Mouse (Mus musculus): Measurements from ENCODE around the gene Aurka.
A peak's percentile ranks its signal among the peaks of the same experiment; 100 is the strongest.

The Aurka gene

DNA sequence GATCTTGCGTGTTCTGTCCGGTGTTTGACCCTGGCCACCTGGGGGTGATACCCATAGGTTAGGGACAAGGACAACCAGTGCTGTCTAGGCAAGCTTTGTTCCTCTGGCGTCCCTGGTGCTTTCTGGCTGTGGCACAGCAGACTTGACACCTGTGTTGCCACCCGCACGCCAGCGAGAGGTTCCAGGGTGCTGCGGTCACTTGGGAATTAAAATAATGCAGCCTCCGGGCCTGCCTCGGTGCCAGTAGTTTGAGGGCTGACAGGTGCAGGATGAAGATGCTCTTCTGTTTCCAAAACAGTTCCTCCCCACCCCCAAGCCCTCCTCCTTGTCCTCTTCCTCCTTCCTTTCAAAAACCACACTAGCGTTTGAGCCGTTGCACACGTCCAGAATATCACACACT, 11.6 kb upstream of the Aurka start:
- DNase-seq (ENCODE audit: low read depth, low spot score) = no peak

DNA sequence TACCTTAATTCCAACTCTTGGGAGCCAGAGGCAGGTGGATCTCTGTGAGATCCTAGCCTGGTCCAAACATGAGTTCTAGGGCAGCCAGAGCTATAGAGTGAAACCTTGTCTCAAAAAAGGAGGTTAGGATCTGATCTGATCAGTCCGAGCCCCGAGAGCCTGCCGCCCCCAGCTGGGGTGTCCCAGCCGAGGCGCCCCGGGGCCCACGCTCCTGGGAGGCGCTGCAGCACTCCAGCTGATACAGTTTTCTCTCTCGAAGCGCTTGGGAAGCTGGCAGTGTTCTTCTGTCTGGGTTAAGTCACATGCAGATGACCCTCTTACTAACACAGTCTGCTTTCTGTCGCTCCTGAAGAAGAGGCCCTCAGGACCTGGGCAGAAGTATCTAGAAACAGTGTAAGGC, 11.0 kb upstream of the Aurka start:
- no peak for DNase-seq (ENCODE audit: low read depth, low spot score)

DNA sequence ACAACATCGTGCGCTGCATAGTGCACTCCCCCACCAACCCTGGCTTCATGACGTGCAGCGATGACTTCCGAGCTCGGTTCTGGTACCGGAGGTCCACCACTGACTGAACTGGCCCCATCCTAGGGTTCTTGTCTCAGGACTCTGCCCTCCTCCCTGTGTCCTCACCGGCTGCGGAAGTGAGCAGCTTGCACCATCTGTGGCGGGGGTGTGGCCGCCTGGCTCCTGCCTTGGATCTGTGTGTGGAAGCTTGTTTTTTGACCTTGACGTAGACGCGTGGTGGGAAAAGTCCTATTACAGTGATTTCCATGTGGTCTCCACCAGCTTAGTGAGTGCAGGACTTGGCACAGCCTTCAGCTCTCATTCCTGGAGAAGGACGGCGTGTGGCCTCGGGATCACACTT, 10.2 kb upstream of the Aurka start:
- no peak for DNase-seq (ENCODE audit: low read depth, low spot score)

DNA sequence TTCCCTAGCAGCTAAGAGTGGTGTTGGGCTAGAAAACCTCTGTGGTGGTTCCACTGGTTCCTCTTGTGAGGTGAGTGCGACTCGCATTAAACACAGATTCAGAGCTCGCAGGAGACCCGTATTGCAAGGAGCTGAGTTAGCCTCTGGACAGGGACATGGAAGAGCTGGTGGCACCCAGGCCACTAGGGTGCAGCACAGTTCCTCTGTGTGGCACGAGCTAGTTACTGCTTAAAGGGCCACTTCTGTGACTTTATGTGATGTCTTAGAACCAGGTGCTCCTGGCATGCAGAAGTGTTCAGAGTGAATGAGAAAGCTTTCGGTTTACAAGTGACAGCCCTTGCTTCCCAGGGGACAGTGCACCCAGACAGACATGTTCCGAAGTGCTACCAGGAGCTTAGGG, 8.0 kb upstream of the Aurka start:
- DNase-seq (ENCODE audit: low read depth, low spot score) = no peak

DNA sequence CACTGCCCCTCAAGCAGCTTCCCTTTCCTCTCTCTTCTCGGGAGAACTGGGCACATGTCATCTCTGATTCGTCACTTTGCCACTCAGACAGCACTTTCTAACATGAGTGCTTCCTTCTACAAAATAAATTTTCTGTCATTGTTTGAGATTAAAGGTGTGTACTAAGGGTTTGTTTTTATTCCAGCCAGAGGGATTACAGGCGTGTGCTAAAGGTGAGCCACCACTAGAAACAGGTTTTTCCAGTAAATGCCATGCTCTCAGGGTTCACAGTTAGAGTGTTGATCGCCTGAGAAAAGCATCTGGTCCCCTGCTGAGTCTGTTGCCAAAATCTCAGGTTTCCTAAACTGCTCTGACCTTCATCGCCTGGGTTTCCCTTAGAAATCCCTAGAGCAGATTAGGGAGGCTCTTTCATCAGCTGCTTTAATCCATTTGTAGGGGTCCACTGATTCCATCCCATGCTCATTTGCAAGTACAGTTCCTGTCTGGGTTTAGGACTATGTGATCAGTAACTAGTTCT, 6.7 kb upstream of the Aurka start:
- DNase-seq (ENCODE audit: low read depth, low spot score) = no peak

DNA sequence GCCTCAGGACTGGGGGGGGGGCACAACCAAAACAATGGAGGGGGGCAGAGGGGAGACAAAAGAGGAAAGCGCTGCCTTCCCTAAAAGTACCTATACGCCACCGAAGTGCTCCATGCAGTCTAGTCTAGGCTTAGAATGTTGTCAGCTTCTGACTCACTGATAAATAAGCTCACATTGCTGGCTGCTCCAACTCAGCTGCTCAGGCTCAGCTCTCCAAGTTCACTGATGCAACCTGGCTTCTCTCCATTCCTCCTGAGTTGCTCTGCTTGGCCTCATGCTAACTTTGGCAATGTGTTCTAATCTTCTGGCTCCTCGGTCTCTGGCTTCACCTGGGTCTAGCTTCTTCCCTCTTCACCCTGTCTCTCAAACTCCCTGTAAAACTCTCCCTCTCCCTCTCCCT, 6.2 kb upstream of the Aurka start:
- no peak for DNase-seq (ENCODE audit: low read depth, low spot score)

DNA sequence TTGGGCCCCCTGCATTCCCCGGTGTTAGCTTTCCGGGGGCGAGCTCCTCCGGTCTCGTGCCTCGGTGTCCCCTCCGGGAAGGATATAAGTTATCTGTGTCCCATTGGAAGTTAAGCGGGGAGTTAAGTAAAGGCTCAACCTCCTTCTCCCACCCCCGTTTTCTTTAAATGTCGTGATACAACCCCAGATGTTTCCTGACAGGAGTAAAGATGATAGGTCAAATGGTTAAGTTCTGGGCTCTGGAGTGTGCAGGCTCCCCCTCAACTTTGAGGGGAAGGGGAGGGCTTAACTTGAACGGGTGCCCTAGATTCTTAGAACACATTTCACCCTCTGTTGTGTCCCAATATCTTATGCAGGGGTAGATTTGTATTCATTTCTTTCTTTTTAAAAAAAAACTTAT, 923 bp upstream of the Aurka start:
- DNase-seq (ENCODE audit: low read depth, low spot score) = no peak

DNA sequence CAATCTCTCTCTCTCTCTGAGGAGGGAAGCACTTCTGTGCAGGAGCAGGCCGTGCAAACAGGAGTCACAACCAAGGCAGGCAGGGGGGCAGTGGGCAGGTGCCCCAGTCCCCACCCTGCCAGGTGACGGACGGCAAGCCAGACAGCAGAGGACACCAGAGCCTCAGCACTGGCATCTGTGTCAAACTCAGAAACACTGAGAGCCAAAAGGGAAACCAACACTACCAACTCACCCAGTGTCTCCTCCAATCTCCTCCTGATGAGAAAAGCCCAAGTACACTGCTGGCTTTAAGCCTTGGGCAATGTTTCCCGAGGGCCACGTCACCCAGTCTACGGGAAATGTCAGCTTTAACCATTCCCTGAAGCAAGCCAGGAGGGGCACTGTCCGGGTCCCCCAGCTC, 7.2 kb downstream of the Aurka start:
- no peak for DNase-seq (ENCODE audit: low read depth, low spot score)

DNA sequence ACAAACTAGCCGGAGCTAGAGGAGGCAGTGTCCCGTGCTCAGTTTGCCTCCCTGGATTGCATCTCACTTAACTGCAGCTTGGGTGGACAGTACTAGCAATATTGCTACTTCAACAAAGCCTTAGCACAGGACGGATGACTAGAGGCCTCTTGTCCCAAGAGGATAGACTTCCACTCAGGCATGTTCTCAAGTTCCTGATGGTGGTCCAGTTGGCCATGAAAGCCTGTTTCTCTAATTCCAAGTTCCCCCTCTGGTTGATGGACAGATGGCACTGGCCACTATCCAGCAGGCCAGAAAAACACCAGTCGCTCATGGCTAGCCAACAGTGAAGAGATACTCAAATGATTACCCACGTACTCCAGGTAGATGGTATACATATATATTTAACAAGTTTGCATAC, 14.5 kb downstream of the Aurka start:
- DNase-seq (ENCODE audit: low read depth, low spot score) = no peak

DNA sequence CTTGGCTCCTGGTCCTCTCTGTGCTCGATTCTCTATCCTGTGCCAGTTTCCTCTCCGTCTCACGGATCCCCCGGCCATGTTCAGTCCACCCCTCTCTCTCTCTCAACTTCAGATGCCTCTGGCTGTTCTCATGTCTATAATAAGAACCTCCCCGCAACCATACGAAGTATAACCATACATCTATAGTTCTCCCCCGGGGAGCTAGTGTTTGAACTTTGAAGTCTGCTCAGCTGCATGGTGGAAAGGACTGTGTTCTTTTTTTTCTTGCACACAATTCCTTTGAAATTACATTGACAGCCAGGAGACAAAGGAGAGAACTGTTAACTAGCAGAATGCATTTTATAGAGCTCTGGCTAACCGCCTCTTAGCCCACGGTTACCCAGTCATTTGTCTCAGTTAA, 15.6 kb downstream of the Aurka start:
- no peak for DNase-seq (ENCODE audit: low read depth, low spot score)

DNA sequence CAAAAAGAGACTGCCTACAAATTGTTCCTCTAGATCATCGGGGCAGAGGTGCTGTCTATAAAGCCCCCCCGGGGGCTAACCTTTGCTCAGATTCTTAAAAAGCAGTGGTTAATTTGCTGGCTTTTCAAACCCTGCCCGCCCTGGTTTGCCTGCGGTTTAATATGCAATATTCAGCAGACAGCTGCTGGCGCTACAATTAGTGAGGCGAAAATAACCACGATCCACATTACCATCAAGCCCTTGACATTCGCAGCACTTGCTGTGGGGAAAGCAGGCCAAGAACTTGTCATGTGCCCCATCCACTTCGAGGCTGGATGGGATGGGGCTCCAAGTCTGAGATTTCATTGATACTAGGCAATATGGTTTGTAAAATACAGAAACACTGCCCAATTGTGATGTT, 17.1 kb downstream of the Aurka start:
- DNase-seq (ENCODE audit: low read depth, low spot score) = no peak

DNA sequence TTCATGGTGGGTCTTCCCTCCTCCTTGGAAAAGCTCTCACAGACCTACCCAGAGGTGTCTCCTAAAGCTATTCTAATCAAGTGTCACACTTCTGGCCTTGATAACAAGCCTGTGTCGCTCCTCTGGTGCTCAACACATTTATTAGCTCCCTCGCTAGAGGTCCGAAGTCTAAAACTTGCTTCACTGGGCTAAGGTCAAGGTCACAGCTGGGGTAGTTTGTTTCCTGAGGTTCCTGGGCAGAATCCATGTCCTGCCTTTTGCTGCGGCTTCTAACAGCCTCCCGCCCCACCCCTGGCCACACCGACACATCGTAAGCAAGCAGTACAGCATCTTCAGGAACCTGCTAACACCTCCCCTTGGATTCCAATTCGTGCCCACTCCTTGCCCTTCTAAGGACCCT, 19.6 kb downstream of the Aurka start:
- no peak for DNase-seq (ENCODE audit: low read depth, low spot score)

DNA sequence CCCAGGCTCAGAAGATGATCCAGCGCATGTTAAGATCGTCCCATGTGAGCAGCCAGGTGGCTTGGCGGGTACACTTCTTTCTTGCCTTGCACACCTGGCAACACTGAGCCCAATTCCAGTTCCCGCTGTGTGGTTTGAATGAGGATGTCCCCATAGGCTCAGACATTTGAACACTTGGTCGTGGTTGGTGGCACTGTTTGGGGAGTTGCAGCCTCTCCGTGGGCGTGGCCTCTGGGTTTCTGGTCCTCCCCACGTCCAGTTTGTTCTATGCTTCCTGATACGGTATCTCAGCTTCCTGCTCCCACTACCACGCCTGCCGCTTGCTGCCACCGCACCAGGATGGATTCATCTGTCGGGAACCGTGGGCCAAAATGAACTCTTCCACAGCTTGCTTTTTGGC, 20.6 kb downstream of the Aurka start:
- no peak for DNase-seq (ENCODE audit: low read depth, low spot score)

DNA sequence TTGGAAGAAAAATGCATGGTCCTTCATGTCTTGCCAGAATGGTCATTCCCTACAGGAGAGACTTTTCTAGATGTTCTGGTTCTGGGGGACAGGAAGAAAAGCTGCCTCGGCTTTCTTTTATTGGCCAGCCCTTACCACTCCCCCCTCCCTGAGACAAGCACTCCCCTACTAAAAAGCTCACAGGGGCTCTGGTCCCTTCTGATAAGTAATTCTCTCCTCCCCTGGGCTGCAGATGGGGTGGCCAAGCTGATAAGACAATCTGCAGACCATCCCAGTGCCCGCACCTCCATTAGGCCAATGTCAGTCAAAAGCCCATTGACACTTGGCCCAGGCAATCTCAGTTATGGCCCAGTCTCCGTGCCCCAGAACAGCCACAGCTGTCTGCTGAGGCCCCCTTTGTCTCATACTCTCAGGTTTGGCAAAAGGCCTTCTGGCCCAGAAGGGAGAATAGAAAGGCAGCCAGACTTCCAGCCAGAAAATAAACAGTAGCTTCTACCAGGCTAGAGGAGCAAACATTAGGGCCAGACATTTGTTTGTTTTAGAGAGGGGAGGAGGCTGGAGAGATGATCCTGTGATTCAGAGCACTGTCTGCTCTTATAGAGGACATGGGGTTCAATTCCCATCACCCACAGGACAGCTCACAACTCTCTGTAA, 21.9 kb downstream of the Aurka start:
- DNase-seq (ENCODE audit: low read depth, low spot score) = no peak

DNA sequence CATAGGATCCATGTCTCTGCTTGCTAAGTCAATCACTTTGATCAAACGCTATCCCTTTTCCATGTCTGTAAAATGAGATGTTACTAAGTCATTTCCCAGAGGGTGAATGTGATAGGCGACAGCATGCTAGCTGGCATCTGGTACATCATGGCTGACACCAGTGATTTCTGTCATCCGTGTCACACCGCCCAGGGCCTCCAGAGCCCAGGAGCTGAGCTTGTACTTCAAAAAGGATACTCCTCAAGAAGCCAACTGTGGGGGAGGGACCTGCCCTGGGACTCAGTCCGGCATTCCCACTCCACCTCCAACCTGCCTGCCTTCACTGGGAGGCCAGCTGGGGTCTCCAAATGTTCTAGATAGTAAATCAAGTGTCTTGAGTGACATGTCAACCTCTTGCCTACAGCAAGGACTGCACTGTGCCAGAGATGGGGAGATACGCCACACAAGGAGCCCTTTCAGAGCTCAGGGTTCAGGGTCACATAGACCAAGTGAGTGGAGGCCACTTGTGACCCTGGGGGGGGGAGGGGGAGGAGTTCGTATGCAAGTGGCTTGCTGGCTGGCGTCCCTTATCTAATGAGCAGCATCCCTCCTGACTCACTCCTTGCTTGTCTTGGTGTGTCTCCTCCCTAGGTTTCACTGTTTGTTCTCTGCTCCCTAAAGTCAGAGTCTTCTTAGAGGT, 23.3 kb downstream of the Aurka start:
- DNase-seq (ENCODE audit: low read depth, low spot score) = no peak

DNA sequence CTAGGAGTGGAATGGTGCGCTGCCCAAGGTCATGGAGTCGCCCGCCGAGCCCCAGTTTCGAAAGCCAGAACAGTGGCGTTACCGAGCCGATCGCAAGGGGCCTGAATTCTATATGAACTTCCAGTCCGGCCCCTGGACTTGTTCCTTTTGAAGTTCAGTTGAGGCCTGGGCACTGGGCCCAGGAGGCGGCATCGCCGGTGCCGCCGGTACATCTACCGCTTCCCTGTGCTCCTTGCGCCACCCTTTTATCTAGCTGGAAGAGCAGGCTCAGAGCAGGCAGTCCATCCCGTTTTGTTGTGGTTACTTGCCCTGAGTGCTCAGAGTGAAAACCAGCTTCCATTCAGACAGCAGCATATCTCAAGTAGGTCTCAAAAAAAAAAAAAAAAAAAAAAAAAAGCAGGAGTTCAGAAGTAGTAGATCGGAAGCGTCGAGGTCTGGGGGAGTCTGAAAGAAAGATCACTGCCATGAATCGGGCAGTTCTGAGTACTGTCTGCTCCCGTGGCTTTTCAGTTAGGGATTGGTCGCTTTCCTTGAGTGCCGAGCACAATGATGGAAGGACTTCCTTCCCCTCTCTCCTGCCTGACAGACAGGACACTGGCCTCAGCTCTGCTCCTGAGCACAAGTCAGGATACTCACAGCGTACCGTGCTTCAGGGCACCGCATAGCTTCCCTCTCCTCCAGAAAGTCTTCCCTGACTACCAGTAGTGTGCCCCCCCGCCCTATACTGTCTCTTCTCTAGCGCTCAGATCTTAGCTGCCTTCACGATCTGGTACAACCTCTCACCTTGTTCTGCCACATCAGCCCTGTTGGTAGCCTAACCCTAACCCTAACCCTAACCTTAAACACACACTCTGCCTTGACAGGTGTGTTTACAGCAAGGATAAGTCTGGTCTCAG, 24.1 kb downstream of the Aurka start:
- DNase-seq (ENCODE audit: low read depth, low spot score) = no peak

DNA sequence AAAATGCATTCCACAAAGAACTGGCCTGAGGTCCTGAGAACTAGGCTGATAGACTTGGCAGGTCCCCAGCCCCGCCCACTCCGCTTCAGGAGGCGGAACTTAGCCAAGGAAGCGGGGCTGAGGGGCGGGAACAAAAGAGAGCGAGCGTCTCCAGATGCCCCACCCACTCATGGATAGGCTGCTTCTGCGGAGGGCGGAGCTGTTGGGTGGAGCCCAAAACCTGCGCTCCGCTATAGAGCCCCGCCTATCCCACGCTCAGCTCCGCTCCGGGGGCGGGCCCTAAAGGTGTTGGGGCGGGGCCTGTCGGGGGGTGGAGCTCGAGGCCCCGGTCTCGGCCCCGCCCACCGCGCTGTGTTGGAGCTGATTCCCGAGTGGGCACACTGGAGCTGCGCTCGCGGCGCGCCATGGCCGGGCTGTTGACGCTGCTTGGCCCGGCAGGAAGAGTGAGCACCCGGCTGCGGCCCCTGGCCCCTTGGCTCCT, 25.0 kb downstream of the Aurka start, which contains the start of gene Fam210b:
Fam210b (plus strand) TSS at position 308 of the 481 bp plus-strand sequence.
- DNase-seq (ENCODE audit: low read depth, low spot score) = peak; percentile 91

DNA sequence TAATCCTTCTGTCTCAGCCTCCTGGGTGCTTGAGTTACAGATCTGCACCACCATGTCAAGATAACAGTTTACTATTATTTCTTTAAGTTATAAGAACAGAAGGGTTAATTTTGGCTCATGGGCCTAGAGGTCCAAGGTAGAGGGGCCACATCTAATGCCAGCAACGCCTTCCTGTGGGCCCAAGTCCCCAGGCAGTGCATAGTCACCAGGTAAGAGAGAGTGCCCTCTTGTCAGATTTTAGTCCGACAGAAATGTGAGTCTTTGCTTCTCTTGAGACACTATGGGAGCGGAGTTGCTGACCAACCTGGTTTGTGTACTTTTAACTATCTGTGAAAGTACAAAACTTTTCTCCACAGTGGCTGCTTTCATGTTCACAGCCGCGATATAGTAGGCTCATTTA, 25.7 kb downstream of the Aurka start:
- DNase-seq (ENCODE audit: low read depth, low spot score) = no peak

DNA sequence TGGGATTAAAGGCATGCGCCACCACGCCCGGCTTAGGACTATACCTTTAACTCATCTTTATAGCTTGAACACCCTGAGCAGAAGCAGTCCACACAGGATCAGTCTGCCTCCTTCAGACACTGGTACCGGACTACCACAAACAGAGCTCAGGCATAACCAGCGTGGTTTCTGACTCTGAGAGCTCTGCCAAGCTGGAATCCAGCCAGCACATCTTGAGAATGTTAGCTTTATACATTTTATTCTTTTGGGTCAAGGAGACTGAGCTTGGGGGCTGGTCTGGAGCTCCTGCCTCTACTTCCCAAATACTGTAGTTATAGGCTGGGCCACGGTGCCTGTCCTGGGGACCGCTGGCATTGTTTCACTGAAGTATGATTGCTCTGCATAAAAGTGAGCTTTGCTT, 26.6 kb downstream of the Aurka start:
- no peak for DNase-seq (ENCODE audit: low read depth, low spot score)

DNA sequence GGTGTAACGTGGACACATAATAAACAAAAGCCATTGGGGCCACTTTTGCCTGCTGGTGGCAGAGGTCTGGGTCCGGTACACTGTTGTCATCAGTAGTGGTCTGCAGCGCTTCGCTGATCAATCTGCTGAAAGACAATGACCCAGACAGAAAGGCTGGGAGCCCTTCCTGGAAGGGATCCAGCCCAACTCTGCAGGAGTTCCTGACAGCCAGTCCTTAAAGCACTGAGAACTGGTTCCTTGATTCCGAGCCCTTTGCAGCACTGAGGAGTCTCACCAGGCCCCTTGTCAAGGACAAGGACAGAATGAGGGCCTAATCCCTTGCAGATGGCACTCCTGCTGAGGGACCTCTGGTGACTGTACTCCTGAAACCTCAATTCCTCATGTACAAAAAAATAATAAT, 28.7 kb downstream of the Aurka start:
- DNase-seq (ENCODE audit: low read depth, low spot score) = no peak

DNA sequence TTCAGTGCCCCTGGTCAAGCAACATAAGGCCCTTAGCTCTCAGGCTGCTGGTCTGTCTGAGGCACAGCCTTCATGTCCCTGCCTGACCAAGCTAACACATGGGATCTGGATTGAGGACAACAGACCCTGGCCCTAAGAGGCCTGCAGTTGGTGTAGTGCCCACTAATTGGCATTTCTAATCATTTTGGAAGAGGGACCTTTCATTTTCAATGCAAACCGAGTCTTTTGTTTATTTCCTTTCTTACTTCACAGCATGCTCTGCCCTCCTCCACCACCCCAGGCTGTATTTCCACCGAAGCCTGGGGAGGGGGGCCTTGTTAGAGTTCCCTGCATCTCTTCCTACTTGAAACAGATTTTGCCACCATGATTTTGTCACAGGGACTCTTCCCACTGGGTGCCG, 29.4 kb downstream of the Aurka start:
- no peak for DNase-seq (ENCODE audit: low read depth, low spot score)

DNA sequence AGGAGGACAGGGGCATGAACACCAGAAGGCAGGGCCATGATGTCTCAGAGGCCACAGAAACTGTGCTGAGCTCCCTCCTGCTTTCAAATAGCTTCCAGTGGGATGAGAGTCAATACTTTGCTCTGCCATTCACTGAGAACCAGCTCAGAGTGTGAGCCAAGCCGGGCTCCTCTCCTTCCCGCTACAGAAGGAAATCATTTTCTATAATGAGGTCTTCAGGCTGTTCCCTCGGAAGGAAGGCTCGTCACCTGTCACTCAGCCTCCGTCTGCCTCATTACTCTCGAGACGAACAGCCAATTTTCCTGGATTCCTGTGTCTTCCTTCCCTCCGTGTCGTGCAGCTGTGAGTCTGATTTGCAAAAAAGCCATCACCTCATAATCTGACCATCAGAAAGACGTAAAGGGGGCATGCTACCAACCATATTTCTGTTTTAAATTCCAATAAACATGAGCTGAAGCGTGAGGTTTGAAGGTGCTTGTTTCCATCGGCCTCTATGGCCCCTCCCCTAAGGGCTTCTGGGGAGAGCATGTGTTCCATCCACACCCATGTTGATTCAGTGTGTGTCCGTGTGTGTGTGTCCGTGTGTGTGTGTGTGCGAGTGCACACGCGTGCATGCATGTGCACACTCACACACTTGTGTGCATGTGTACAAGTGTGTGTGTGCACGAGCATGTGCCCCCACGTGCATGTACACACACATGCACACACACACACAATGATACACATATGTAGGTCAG, 32.0 kb downstream of the Aurka start:
- no peak for DNase-seq (ENCODE audit: low read depth, low spot score)
